In genomic region chr4:109665982-109666460, GRCm38 (mm10) we compare ENCODE assay signal across 8 mouse cellular contexts. TPM values are rescaled to one million over a fixed set of nuclear protein-coding genes. Genes with fewer than 3 reads are reported as not detected.
A peak's percentile ranks its signal among the peaks of the same experiment; 100 is the strongest.
DNase-seq lines count a peak whose midpoint lies in the region; ATAC-seq and TF ChIP-seq lines count a peak whose summit lies in the region.

No protein-coding gene starts in this region.

- TF ChIP-seq CTCF in MEL (IDR thresholded peaks at IDR 0.05 in 2 of 3, conservative IDR thresholded peaks at IDR 0.05 in 1 of 3; ENCODE audit: control insufficient read depth in 1 of 3, insufficient read depth in 1 of 3, low read depth in 2 of 3, low read length in 3 of 3, poor library complexity in 1 of 3, severe bottlenecking in 1 of 3) = no peak
- no peak for TF ChIP-seq CTCF in brain, embryonic 14.5 days (IDR thresholded peaks at IDR 0.05; ENCODE audit: borderline replicate concordance, extremely low read depth, insufficient read depth, insufficient read length)
- no peak for TF ChIP-seq CTCF in kidney, postnatal 0 days (IDR thresholded peaks at IDR 0.05; ENCODE audit: low read depth)
- no peak for TF ChIP-seq CTCF in liver, postnatal 0 days (IDR thresholded peaks at IDR 0.05; ENCODE audit: low read depth)

- peak overlapping the region; percentile 94 for H3K9ac ChIP-seq in MEL (ENCODE audit: control insufficient read depth, low read depth, low read length, poor library complexity, severe bottlenecking)
- peak overlapping the region; percentile 99 for H3K9ac ChIP-seq in heart, embryonic 15.5 days
- peak overlapping the region; percentile 96 for H3K9ac ChIP-seq in kidney, postnatal 0 days (ENCODE audit: low read depth, low read length)
- H3K9ac ChIP-seq in liver, postnatal 0 days (replicated peaks) = peak overlapping the region; percentile 89
- H3K9ac ChIP-seq in neural tube, embryonic 13.5 days = peak overlapping the region; percentile 76

- TF ChIP-seq POLR2A in MEL (IDR thresholded peaks at IDR 0.05; ENCODE audit: control insufficient read depth in 1 of 2, insufficient read depth in 1 of 2, low read depth in 1 of 2, low read length in 2 of 2, poor library complexity in 1 of 2) = no peak
- TF ChIP-seq POLR2A in brain, embryonic 14.5 days (IDR thresholded peaks at IDR 0.05; ENCODE audit: borderline replicate concordance, extremely low read depth, insufficient read depth, insufficient read length, poor library complexity, severe bottlenecking) = no peak

- TF ChIP-seq EP300 in MEL (IDR thresholded peaks at IDR 0.05; ENCODE audit: low read depth in 1 of 2, low read length in 2 of 2) = no peak
- no peak for TF ChIP-seq EP300 in liver, postnatal 0 days (IDR thresholded peaks at IDR 0.05; ENCODE audit: low read depth)

- under 1% methylated on average over 42 of the region's 49 CpGs for WGBS in heart, embryonic 15.5 days
- WGBS in kidney, postnatal 0 days = 0% methylated on average over 47 of the region's 49 CpGs
- WGBS in liver, postnatal 0 days (ENCODE audit: insufficient replicate concordance) = under 1% methylated on average over 39 of the region's 49 CpGs
- WGBS in neural tube, embryonic 13.5 days = under 1% methylated on average over 49 of the region's 49 CpGs

- ATAC-seq in erythroid progenitor cell, adult 5-6 weeks (replicated peaks; ENCODE audit: low FRiP score, poor library complexity, severe bottlenecking) = peak; percentile 23; the same call in 1 of the 2 replicates
- ATAC-seq in heart, embryonic 15.5 days (replicated peaks; ENCODE audit: insufficient number of reproducible peaks, insufficient read depth, low FRiP score, low read depth) = peak; percentile 55
- ATAC-seq in kidney, postnatal 0 days (replicated peaks; ENCODE audit: low FRiP score, low read depth) = peak; percentile 66
- ATAC-seq in liver, postnatal 0 days = peak; percentile 31
- ATAC-seq in neural tube, embryonic 13.5 days (ENCODE audit: low read depth) = peak; percentile 75

- H3K4me2 ChIP-seq in heart, embryonic 15.5 days = peak overlapping the region; percentile 93
- peak overlapping the region; percentile 100 for H3K4me2 ChIP-seq in kidney, postnatal 0 days (ENCODE audit: low read length)
- H3K4me2 ChIP-seq in liver, postnatal 0 days (ENCODE audit: low read depth, low read length) = peak overlapping the region; percentile 97
- peak overlapping the region; percentile 74 for H3K4me2 ChIP-seq in neural tube, embryonic 13.5 days

- H3K4me3 ChIP-seq in MEL (ENCODE audit: control insufficient read depth in 1 of 2, insufficient read depth in 1 of 2, low read depth in 2 of 2, low read length in 2 of 2) = peak overlapping the region; percentile 87 to 95
- peak overlapping the region; percentile 86 for H3K4me3 ChIP-seq in heart, embryonic 15.5 days
- peak overlapping the region; percentile 79 for H3K4me3 ChIP-seq in kidney, postnatal 0 days (replicated peaks; ENCODE audit: low read depth, low read length)
- peak overlapping the region; percentile 95 for H3K4me3 ChIP-seq in liver, postnatal 0 days (ENCODE audit: low read depth, low read length)
- peak overlapping the region; percentile 54 for H3K4me3 ChIP-seq in neural tube, embryonic 13.5 days

- peak; percentile 73 for DNase-seq in MEL (ENCODE audit: low read depth, low spot score)
- peak; percentile 60 for DNase-seq in brain, embryonic 14.5 days (ENCODE audit: low read depth)
- DNase-seq in kidney, postnatal 0 days (ENCODE audit: low spot score) = peak; percentile 49
- DNase-seq in liver, postnatal 0 days = peak; percentile 74
- peak; percentile 67 for DNase-seq in thymus, postnatal 14 days

- H3K36me3 ChIP-seq in MEL (ENCODE audit: control insufficient read depth in 1 of 2, insufficient read depth in 2 of 2, low read length in 2 of 2) = peaks cover 0 to 14% of the 10 kb centered on the region in 2 experiments; a peak in 2 of 4 replicates
- no peaks in the 10 kb centered on the region for H3K36me3 ChIP-seq in heart, embryonic 15.5 days
- H3K36me3 ChIP-seq in kidney, postnatal 0 days (ENCODE audit: insufficient read depth, low read length) = no peaks in the 10 kb centered on the region
- 0 out of 2 replicates have a peak, but pooled peaks cover 1% of the 10 kb centered on the region for H3K36me3 ChIP-seq in liver, postnatal 0 days (replicated peaks; ENCODE audit: insufficient read depth, low read length)
- no peaks in the 10 kb centered on the region for H3K36me3 ChIP-seq in neural tube, embryonic 13.5 days

- peak overlapping the region; percentile 99 for H3K27ac ChIP-seq in MEL (ENCODE audit: control insufficient read depth, low read depth, low read length)
- peak overlapping the region; percentile 99 for H3K27ac ChIP-seq in heart, embryonic 15.5 days
- H3K27ac ChIP-seq in kidney, postnatal 0 days = peak overlapping the region; percentile 56
- peak overlapping the region; percentile 95 for H3K27ac ChIP-seq in liver, postnatal 0 days (ENCODE audit: low read depth)
- H3K27ac ChIP-seq in neural tube, embryonic 13.5 days (replicated peaks) = peak overlapping the region; percentile 24; the same call in 1 of the 2 replicates

- H3K9me3 ChIP-seq in MEL (replicated peaks; ENCODE audit: insufficient read depth, low read length) = no peaks in the 10 kb centered on the region
- H3K9me3 ChIP-seq in heart, embryonic 15.5 days (replicated peaks) = no peaks in the 10 kb centered on the region
- H3K9me3 ChIP-seq in kidney, postnatal 0 days (replicated peaks; ENCODE audit: low read length) = no peaks in the 10 kb centered on the region
- no peaks in the 10 kb centered on the region for H3K9me3 ChIP-seq in liver, postnatal 0 days (ENCODE audit: low read length)
- H3K9me3 ChIP-seq in neural tube, embryonic 13.5 days = no peaks in the 10 kb centered on the region

- no peak for TF ChIP-seq RAD21 in MEL (IDR thresholded peaks at IDR 0.05; ENCODE audit: low read depth, low read length)

- H3K27me3 ChIP-seq in MEL (ENCODE audit: control insufficient read depth in 1 of 2, insufficient read depth in 2 of 2, low read length in 2 of 2) = no peaks in the 10 kb centered on the region
- H3K27me3 ChIP-seq in heart, embryonic 15.5 days = peaks cover 12% of the 10 kb centered on the region
- H3K27me3 ChIP-seq in kidney, postnatal 0 days (ENCODE audit: insufficient read depth, low read length) = peaks cover 19% of the 10 kb centered on the region
- peaks cover 11% of the 10 kb centered on the region for H3K27me3 ChIP-seq in liver, postnatal 0 days (ENCODE audit: insufficient read depth, low read length)
- H3K27me3 ChIP-seq in neural tube, embryonic 13.5 days = peaks cover 62% of the 10 kb centered on the region

- peaks cover 35% of the 10 kb centered on the region for H3K79me2 ChIP-seq in MEL (ENCODE audit: control insufficient read depth, insufficient read depth, low read length, poor library complexity)

- peaks cover 6 to 12% of the 10 kb centered on the region in 2 experiments for H3K4me1 ChIP-seq in MEL (ENCODE audit: control insufficient read depth in 1 of 2, insufficient read depth in 2 of 2, low read length in 2 of 2)
- H3K4me1 ChIP-seq in heart, embryonic 15.5 days (replicated peaks) = peaks cover 11% of the 10 kb centered on the region
- H3K4me1 ChIP-seq in kidney, postnatal 0 days (replicated peaks; ENCODE audit: insufficient read depth, low read length) = no peaks in the 10 kb centered on the region
- H3K4me1 ChIP-seq in liver, postnatal 0 days (ENCODE audit: insufficient read depth) = peaks cover 3% of the 10 kb centered on the region; the same call in 1 of the 2 replicates
- H3K4me1 ChIP-seq in neural tube, embryonic 13.5 days (replicated peaks) = peaks cover 25% of the 10 kb centered on the region

TF ChIP-seq in MEL, 35 proteins besides CTCF, POLR2A, EP300 and RAD21:
- TF ChIP-seq UBTF (IDR thresholded peaks at IDR 0.05; ENCODE audit: borderline replicate concordance, insufficient read depth, low read depth, low read length) = peak; percentile 68; the same call in 1 of the 2 replicates
- TF ChIP-seq NELFE (IDR thresholded peaks at IDR 0.05; ENCODE audit: low read depth, low read length) = no peak
- TF ChIP-seq TBP (IDR thresholded peaks at IDR 0.05; ENCODE audit: low read depth, low read length) = 0 out of 2 replicates have a peak, but pooled peaks have one; percentile 10
TF ChIP-seq in MEL: peak in this region for 2.

RNA-seq across cellular contexts. Expression of gene Cdkn2c, which starts 1.0 kb away (rescaled TPM):
- total RNA-seq in MEL (2012; rRNA removed) = 18.6 and 21.0 TPM in 2 replicates
- 10 to 100 TPM in 1 of 2 experiments, not detected in 1; 26.8 TPM for polyA plus RNA-seq in MEL (2012; ENCODE audit: insufficient read depth in 1 of 2, insufficient read length in 2 of 2, low read depth in 1 of 2, low replicate concordance in 2 of 2, missing spikeins in 1 of 2)
- polyA plus RNA-seq in brain, embryonic 14.5 days (2012; rRNA removed) = 7.5 and 10.9 TPM in 2 replicates
- total RNA-seq in erythroid progenitor cell, adult 5-6 weeks (2015; ENCODE audit: low replicate concordance) = 190 and 219 TPM in 2 replicates
- 196 and 225 TPM in 2 replicates for total RNA-seq in erythroid progenitor cell, adult 5-6 weeks (2017; ENCODE audit: low replicate concordance)
- 17.1 and 17.5 TPM in 2 replicates for polyA plus RNA-seq in heart, embryonic 15.5 days (2015; fragmentation: Nextera tagmentation; extraction: Ambion mirVana)
- 5.9 and 7.2 TPM in 2 replicates for polyA plus RNA-seq in kidney, postnatal 0 days (2015; fragmentation: Nextera tagmentation; extraction: Ambion mirVana)
- polyA plus RNA-seq in liver, postnatal 0 days (2015; fragmentation: Nextera tagmentation; extraction: Ambion mirVana) = 11.1 and 13.4 TPM in 2 replicates
- 2.6 and 2.9 TPM in 2 replicates for polyA plus RNA-seq in neural tube, embryonic 13.5 days (2015; fragmentation: Nextera tagmentation; extraction: Ambion mirVana)

RNA-seq across cellular contexts. Expression of gene Faf1, which starts 10.4 kb away (rescaled TPM):
- 37.6 and 39.2 TPM in 2 replicates for total RNA-seq in MEL (2012; rRNA removed)
- 10 to 100 TPM in 1 of 2 experiments, not detected in 1; 36.5 TPM for polyA plus RNA-seq in MEL (2012; ENCODE audit: insufficient read depth in 1 of 2, insufficient read length in 2 of 2, low read depth in 1 of 2, low replicate concordance in 2 of 2, missing spikeins in 1 of 2)
- 23.9 and 31.7 TPM in 2 replicates for polyA plus RNA-seq in brain, embryonic 14.5 days (2012; rRNA removed)
- total RNA-seq in erythroid progenitor cell, adult 5-6 weeks (2015; ENCODE audit: low replicate concordance) = 50.8 and 68.3 TPM in 2 replicates
- 78.3 and 105 TPM in 2 replicates for total RNA-seq in erythroid progenitor cell, adult 5-6 weeks (2017; ENCODE audit: low replicate concordance)
- polyA plus RNA-seq in heart, embryonic 15.5 days (2015; fragmentation: Nextera tagmentation; extraction: Ambion mirVana) = 19.3 TPM in 2 replicates
- polyA plus RNA-seq in kidney, postnatal 0 days (2015; fragmentation: Nextera tagmentation; extraction: Ambion mirVana) = 22.2 and 22.6 TPM in 2 replicates
- 10.6 and 10.9 TPM in 2 replicates for polyA plus RNA-seq in liver, postnatal 0 days (2015; fragmentation: Nextera tagmentation; extraction: Ambion mirVana)
- polyA plus RNA-seq in neural tube, embryonic 13.5 days (2015; fragmentation: Nextera tagmentation; extraction: Ambion mirVana) = 33.6 and 35.3 TPM in 2 replicates

Comparison
In these comparisons a context has a peak if more than half of its experiments do, and no peak if none do; other contexts are left out.
1. Peak in every context shown above with its lines: DNase-seq, ATAC-seq, H3K4me3 ChIP-seq and H3K27ac ChIP-seq.
2. H3K27ac ChIP-seq: peak in every context shown above with its lines; median percentile 99 in MEL; 99 in heart, embryonic 15.5 days; 95 in liver, postnatal 0 days; 56 in kidney, postnatal 0 days; 24 in neural tube, embryonic 13.5 days.
3. ATAC-seq: peak in every context shown above with its lines; median percentile 75 in neural tube, embryonic 13.5 days; 66 in kidney, postnatal 0 days; 55 in heart, embryonic 15.5 days; 31 in liver, postnatal 0 days; 23 in erythroid progenitor cell, adult 5-6 weeks.